Mouse (Mus musculus) v-Abl transformed pro-B cells (cell line): Measurements from ENCODE around the gene Dcx.

Experiments used
- in situ Hi-C, 2 experiments: fragments of 400-800 bp; cut with MboI; formaldehyde crosslinking; loops; one replicate each; pipeline ENCODE4 v1.15.1; 2025; ENCODE audit not compliant: unreplicated experiment in 2 of 2

The Dcx gene

DNA sequence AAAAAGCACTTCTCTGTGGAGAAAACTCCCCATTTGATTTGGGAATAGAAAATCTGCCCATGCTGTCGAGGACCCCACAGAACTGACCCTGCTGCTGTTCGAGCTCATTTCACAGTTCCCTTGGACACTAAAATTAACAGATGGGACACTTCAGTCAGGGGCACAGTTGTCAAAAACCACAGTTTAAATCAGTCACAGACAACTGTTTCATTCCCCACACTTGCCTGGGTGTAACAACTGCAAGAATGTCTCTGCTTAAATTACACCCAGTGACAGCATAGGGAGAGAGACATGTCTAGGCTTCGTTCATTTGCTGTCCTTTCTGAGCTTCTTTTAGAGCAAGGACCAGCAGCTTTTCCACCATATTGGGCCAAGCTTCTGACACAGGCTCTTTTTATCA lies 86.5 kb downstream of the Dcx start:
- in situ Hi-C loops: no loop called here

DNA sequence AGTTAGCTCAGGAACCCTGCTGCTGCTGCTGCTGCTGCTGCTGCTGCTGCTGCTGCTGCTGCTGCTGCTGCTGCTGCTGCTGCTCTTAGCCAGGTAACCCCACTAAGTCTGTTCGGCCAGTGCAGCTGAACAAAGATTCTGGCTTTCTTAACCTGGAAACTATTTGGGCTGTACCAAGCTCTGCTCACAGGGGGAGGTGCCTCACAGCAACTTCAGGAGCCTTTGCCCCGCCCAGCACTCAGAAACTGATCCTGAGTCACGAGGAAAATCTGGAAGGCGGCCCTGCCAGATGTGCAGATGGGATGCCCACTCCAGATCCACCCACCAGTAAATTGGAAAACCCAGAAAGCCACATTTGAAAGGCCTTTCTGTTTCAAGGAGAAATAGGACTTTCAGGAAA lies 105.9 kb downstream of the Dcx start, which contains the start of gene Capn6:
TSS of gene Capn6 (minus strand) at position 203 of the 400 bp plus-strand sequence.
- in situ Hi-C loops: no loop called here

DNA sequence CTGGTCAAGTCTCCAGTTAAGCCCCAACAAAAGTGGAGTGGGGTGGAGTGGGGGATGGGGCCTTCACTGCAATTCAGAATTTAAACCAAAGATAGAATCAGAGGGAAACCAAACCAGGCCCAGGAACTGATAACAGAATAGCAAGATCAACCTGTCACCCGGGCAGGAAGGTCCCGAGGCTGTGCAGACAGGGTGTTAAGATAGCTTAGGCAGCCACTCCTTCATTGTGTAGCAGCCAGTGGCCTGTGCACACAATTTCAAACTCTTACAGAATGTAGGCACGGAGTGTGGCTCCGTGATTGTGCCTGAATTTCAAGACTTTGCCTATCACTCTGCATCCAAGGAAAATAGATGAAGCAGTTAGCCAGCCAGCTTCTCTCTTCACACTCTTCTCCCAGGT lies 106.6 kb downstream of the Dcx start:
- in situ Hi-C loops: no loop called here

DNA sequence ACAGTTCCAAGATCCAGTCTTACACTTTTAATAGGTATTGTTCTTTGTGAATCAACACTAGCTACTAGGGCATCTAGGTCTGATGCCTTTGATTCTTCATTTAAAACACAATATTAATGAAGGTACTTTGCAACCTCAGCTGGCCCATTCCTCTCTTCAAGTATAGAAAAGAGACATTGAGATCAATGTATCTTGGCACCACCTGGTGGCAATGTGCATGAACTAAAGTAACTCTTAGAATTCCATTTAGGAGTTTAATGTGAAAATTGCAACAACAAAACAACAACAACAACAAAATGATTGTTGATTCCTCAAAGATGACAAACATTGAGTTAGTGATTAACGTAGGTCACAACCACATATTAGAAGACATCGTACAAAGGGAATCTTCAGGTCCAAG lies 114.2 kb downstream of the Dcx start:
- in situ Hi-C loops: no loop called here

DNA sequence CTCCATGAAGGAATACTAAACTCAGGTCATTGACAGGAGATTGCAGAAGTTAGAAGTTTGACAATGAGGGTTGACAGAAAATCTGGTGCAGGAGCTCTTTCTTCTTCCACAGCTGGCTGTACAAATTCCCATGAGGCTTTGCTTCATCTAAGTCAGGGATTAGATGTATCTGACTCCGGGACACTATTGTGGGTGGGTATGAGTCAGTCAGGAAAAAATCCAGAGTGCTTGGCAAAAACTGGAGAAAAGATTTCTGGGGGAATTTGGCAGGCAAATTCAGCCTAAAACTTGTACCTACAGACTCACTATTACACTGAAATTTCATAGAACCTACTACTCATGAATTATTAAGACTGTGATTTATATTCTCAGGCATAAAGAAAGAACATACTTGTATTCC lies 117.2 kb downstream of the Dcx start:
- in situ Hi-C loops: no loop called here
